Mouse (Mus musculus) layer of hippocampus, adult 2 months (tissue): Measurements from ENCODE around the gene Cdr2. TPM values are rescaled to one million over a fixed set of nuclear protein-coding genes. Genes with fewer than 3 reads are reported as not detected.
"Not testable (repeated sequence)": the region's sequence is repeated elsewhere in the genome, so short reads cannot be mapped to it uniquely, and the experiment has no call there.

Experiments
- DNase-seq, 2 experiments: peaks; one replicate each; pipeline ENCODE4 v3.0.0; 2022; ENCODE audit warnings: low spot score in 2 of 2
- H3K27ac ChIP-seq: fragments of 200-600 bp; 2 replicates; pipeline ENCODE4 v1.8.1; 2022
- H3K4me3 ChIP-seq: fragments of 200-600 bp; 2 replicates; pipeline ENCODE4 v1.8.1; 2022; ENCODE audit warnings: mild to moderate bottlenecking
- CTCF ChIP-seq: fragments of 200-600 bp; conservative IDR thresholded peaks from 2 replicates; pipeline ENCODE4 v1.8.1; 2022; ENCODE audit warnings: antibody characterized with exemption, mild to moderate bottlenecking, moderate library complexity
- long read RNA-seq, 2 experiments: library from polyadenylated mRNA; stranded (forward); transcript quantifications; one replicate each; pipeline ENCODE4 v2.0.0; 2021; ENCODE audit warnings: borderline mapping rate in 2 of 2
- total RNA-seq, 2 experiments: library from RNA; stranded (reverse); gene quantifications; 2 replicates each; pipeline ENCODE4 v1.2.3; 2021

The Cdr2 gene
- 1 to 10 TPM; 3.6 to 4.4 TPM for total RNA-seq
- long read RNA-seq, experiment 1, partial matches to known transcripts = 0 of 2 reads
- long read RNA-seq, experiment 1, other reads (novel, unspliced or antisense) = 0 of 2 reads
- long read RNA-seq, experiment 2, transcript Cdr2-201 (5 exons, 2,525 nt) = major isoform, 5 of 6 reads
- long read RNA-seq, experiment 2, partial matches to known transcripts = 0 of 6 reads
- long read RNA-seq, experiment 2, other reads (novel, unspliced or antisense) = 1 of 6 reads

DNA sequence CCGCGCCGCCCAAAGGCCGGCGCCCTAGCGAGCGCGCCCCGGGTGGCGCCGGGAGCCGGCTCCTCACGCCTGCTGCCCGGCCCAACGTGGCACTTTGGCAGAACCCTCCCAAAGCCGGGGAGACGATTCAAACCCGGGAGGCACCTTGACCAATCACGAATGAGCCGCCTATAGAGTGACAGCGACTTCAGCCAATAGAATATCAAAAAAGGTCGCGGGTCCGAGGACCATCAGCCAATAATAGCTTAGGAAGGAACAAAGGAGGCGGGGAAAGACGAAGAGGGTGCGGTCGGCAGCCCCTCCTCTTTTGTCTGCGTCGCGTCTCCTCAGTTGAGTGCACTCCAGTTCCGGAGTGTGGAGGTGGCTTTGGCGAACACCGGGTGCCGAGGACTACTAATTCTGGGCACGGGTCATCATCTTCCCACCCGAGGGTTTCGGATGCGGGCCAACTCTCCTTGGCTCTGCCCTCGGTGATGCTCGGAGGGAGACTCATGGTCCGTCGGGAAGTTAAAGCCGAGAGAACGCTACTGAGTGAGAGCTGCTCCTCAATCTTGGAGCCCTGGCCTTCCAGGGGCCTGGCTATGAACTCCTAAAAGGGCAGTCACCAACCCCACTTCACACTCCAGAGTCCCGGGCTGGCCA lies at the start of gene Cdr2, which contains the start of gene Mfsd13b:
Gene Cdr2, minus strand, starts transcription at position 113 of the 642 bp plus-strand sequence.
Gene Mfsd13b, plus strand, starts transcription at position 310 of the 642 bp plus-strand sequence.
- H3K4me3 ChIP-seq = peak within 1 kb of the TSS; percentile 67
- H3K27ac ChIP-seq = peak within 1 kb of the TSS; percentile 70
- DNase-seq = peak; percentile 95 to 96
- TF ChIP-seq CTCF = no peak

GRCm38 (mm10) chr7:121029947-121030346 lies 47.8 kb upstream of the Cdr2 start:
- H3K4me3 ChIP-seq, DNase-seq, H3K27ac ChIP-seq: not testable (repeated sequence)

- no peak overlapping the region for H3K4me3 ChIP-seq
- no peak for DNase-seq
- no peak for TF ChIP-seq CTCF
- no peak overlapping the region for H3K27ac ChIP-seq
Observed at GRCm38 (mm10) chr7:121026300-121026699, 44.2 kb upstream of the Cdr2 start.

DNA sequence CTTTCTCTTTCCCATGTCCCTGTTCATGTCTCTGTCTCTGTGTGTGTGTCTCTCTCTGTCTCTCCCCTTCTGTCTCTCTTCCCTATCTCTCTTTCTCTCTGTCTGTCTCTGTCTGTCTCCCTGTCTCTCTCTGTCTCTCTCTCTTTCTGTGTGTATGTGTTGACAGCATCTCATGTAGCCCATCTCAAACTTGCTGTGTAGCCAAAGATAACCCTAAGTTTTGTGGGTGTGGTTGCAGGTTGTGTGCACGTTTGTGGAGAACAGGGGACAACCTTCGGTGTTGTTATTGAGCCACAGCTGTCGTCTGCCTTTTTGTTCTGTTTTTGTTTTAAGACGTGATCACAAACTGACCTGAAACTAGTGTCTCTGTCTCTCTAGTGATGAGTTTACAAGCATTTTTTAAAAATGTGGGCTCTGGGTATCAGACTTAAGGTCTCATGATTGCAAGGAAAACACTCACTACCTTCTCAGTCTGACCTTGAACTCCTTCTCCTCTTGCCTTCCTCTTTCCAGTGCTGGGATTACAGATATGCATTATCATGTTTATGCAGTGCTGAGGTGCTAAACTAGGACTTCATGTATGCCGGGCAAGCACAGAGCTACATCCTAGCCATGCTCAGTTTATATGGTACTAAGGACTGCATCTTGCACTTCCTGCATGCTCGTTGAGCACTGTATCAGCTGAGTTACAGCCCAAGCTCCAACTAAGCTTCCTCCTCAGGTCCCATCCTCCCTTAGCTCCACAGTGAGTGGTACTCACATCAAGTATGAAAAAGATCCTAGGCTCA lies 43.3 kb upstream of the Cdr2 start:
- Histone ChIP-seq H3K4me3 (no peak overlapping the region), H3K27ac (no peak overlapping the region)
- TF ChIP-seq CTCF = no peak
- DNase-seq = no peak

DNA sequence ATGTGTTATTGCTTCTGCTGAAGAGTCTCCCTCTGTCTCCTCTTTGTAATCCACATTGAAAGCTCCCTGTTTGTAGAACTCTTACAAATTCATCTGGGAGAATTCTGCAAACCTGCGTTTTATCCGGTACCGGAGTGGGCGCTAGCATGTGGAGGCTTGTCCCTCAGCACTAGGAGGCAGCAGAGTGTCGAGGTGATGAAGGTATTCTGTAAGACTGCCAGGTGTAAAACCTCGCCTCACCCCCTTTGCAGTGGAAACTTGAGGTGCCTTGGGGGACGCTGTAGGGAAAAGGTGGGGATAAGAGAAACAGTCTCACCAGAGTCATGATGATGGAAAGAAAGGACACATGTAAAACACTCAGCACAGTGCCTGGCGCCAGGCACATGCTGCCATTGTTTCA lies 38.2 kb upstream of the Cdr2 start:
- TF ChIP-seq CTCF = peak; percentile 52

GRCm38 (mm10) chr7:121018778-121019177 lies 36.7 kb upstream of the Cdr2 start:
- no peak for TF ChIP-seq CTCF
- Histone ChIP-seq H3K27ac (no peak overlapping the region), H3K4me3 (no peak overlapping the region)
- DNase-seq = no peak

More for the DNA sequence above, 38.2 kb upstream of the Cdr2 start:
- no peak overlapping the region for H3K27ac ChIP-seq
- no peak for DNase-seq
- H3K4me3 ChIP-seq = no peak overlapping the region

DNA sequence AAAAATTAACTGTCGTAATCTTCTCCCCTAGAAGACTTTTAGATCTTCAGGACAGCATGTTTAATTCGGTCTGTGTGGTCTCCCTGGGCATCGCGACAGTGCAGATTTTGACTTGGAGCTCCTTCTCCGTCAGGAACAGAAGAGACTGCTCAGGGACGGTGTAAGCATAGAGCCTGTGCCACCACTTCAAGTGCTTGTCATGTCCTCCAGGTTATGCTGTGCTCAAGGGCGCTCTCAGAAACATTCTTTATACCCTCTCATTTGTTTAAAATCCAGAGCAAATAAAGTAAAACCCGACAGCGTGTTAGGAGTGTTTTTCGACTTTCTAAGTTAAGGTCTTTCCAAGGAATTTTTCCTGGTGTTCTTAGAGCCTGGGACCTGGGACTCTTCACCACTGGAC lies 32.4 kb upstream of the Cdr2 start:
- TF ChIP-seq CTCF = no peak
- no peak for DNase-seq
- Histone ChIP-seq H3K4me3 (no peak overlapping the region), H3K27ac (no peak overlapping the region)

DNA sequence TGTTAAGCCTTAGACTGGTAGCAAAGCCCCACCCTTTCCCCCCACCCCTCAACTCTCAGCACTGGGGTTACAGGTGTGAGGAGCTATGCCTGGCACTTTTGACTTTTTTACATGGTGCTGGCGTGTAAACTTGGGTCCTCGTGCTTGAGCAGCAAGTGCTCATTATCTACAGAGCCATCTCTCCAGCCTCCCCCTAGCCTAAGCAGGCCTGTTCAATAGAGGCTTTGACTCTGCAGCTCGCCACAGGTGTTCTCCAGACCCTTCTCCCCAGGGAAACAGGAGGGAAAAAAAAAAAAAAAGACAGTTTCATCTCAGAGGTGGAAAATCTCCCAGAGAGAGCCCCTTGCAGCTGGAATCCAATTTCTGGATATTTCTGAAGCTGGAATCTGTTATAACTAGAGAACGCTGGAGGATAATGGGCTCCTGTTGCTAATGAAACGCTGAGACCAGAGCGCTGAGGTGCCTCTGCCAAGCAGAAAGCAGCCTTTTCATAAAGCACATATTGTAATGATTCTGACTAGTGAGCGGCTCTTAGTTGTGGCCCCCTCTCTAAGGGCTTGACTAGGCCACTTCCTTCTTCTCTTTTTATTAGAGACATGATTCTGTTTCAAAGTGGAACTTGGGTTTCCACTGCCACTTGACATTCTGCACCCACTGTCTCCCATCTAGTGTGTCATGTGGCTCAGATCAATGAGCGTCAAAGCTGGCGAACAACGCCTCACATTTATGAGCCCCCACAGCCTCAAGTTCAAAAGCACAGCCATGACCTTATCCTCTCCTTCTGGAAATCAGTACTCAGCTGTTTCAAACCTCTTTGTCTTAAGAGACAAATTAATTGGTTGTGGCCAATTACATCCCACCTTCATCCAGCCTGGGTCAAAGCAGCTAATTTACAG lies 29.9 kb upstream of the Cdr2 start:
- Histone ChIP-seq H3K27ac (no peak overlapping the region), H3K4me3 (no peak overlapping the region)
- no peak for DNase-seq

DNA sequence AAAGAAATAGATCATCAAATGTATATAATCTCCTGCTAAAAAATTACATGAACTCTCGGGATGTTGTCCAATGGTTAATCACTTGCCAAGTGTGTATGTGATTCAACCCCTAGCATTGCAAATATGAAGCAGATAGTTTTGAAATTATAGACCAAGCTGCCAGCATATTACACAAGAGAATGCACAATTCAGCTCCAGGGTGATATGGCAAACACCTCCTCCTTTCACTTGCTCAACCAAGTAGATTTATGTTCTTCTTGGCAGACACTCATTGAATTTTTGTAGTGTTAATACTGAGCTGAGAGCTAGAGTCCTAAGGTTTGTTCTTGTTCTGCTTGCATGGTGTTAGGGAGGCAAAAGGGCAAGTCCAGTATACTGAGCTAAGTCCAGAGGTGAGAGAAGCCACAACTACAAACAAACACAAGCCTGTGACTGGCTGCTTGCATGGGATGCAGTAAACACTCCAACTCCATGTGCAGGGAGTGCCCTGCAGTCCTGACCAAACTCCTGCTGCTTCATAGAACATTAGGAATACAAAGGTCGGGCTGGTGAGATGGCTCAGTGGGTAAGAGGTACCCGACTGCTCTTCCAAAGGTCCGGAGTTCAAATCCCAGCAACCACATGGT lies 21.8 kb upstream of the Cdr2 start:
- H3K4me3 ChIP-seq = no peak overlapping the region
- no peak overlapping the region for H3K27ac ChIP-seq
- no peak for TF ChIP-seq CTCF
- no peak for DNase-seq

More for the DNA sequence above, 29.9 kb upstream of the Cdr2 start:
- no peak for TF ChIP-seq CTCF

- H3K4me3 ChIP-seq = no peak overlapping the region
- DNase-seq = no peak
- no peak overlapping the region for H3K27ac ChIP-seq
- no peak for TF ChIP-seq CTCF
Observed at GRCm38 (mm10) chr7:121002407-121002928, 20.4 kb upstream of the Cdr2 start.

DNA sequence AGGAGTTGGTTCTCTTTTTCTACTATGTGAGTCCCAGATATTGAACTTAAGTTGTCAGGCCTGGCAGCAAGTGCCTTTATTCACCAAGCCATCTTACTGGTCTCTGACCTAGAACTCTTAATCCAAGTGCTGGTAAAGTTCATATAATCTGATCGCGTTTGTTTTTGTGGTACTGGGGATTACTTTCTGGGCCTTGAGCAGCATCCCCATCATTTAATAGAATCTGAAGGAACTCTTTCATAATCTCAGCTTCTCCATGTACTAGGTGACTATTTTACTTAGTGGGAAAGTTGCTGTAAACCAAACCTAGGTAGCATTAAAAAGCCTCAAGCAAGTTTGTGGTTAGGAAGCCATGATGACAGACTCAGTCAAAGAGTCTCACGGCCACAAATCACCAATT lies 19.8 kb upstream of the Cdr2 start:
- no peak for DNase-seq
- no peak for TF ChIP-seq CTCF

More for the DNA sequence above, 19.8 kb upstream of the Cdr2 start:
- Histone ChIP-seq H3K27ac (no peak overlapping the region), H3K4me3 (no peak overlapping the region)
